Mouse (Mus musculus): ENCODE results near the gene Psmb6.
"Not testable (repeated sequence)": the region's sequence is repeated elsewhere in the genome, so short reads cannot be mapped to it uniquely, and the experiment has no call there.

- TF ChIP-seq ZC3H11A (IDR thresholded peaks at IDR 0.05; ENCODE audit: borderline replicate concordance, low read depth, low read length); CHD2 (IDR thresholded peaks at IDR 0.05; ENCODE audit: low read depth, low read length): not testable (repeated sequence)
Observed at GRCm38 (mm10) chr11:70523306-70523989, 1.7 kb upstream of the Psmb6 start.

Data from ES-E14 (cell line).